Mouse (Mus musculus) right cerebral cortex, postnatal 25 days (tissue): ENCODE data around the gene Gm3415.

Experiments used
- DNase-seq: peaks from one replicate; pipeline ENCODE4 v3.0.0; 2022

The Gm3415 gene

GRCm38 (mm10) chr5:146599970-146600369 lies 44.0 kb downstream of the Gm3415 start:
- DNase-seq, result no peak

GRCm38 (mm10) chr5:146606221-146606620 lies 50.3 kb downstream of the Gm3415 start:
- DNase-seq, result no peak

- DNase-seq, result no peak
These were observed 51.0 kb downstream of the Gm3415 start for GRCm38 (mm10) chr5:146606895-146607294.

- DNase-seq, result no peak
These were observed 51.9 kb downstream of the Gm3415 start for GRCm38 (mm10) chr5:146607816-146608215.
